Mouse (Mus musculus) midbrain, postnatal 0 days (tissue): Measurements from ENCODE around the gene Cnpy3. TPM values are rescaled to one million over a fixed set of nuclear protein-coding genes. Genes with fewer than 3 reads are reported as not detected.

Experiments
- ATAC-seq: fragments of 200-750 bp; cut with Nextera tagmentation; 2 replicates; pipeline ENCODE4 v1.8.0; 2017; ENCODE audit warnings: moderate number of reproducible peaks, mild to moderate bottlenecking, moderate TSS enrichment, moderate library complexity; ENCODE audit not compliant: low FRiP score
- DNase-seq: peaks from one replicate; pipeline ENCODE4 v3.0.0-alpha.2; 2015; ENCODE audit warnings: low spot score
- H3K27ac ChIP-seq: fragments of 300-500 bp; sonication (generic); 2 replicates; pipeline ENCODE4 v1.5.1; 2014; ENCODE audit warnings: low read depth, mild to moderate bottlenecking, low read length, mixed read lengths
- H3K27me3 ChIP-seq: fragments of 300-500 bp; sonication (generic); 2 replicates; pipeline ENCODE4 v1.6.1; 2014; ENCODE audit warnings: low read length, control low read depth, mixed read lengths; ENCODE audit not compliant: insufficient read depth
- H3K36me3 ChIP-seq: fragments of 300-500 bp; sonication (generic); 2 replicates; pipeline ENCODE4 v1.6.1; 2014; ENCODE audit warnings: low read length, control low read depth, mixed read lengths; ENCODE audit not compliant: insufficient read depth
- H3K4me1 ChIP-seq: fragments of 300-500 bp; sonication (generic); 2 replicates; pipeline ENCODE4 v1.6.1; 2014; ENCODE audit warnings: mild to moderate bottlenecking, control low read depth, antibody characterized with exemption, low read length, mixed read lengths; ENCODE audit not compliant: insufficient read depth
- H3K4me2 ChIP-seq: fragments of 300-500 bp; sonication (generic); 2 replicates; pipeline ENCODE4 v1.6.1; 2014; ENCODE audit warnings: low read depth, mild to moderate bottlenecking, low read length, mixed read lengths; ENCODE audit not compliant: poor library complexity, severe bottlenecking
- H3K4me3 ChIP-seq: fragments of 300-500 bp; sonication (generic); 2 replicates; pipeline ENCODE4 v1.5.1; 2014; ENCODE audit warnings: low read depth, mild to moderate bottlenecking, low read length, moderate library complexity
- H3K9ac ChIP-seq: fragments of 300-500 bp; sonication (generic); replicated peaks from 2 replicates; pipeline ENCODE4 v1.6.1; 2014; ENCODE audit warnings: mild to moderate bottlenecking, low read length, moderate library complexity, mixed read lengths; ENCODE audit not compliant: poor library complexity, severe bottlenecking
- H3K9me3 ChIP-seq: fragments of 300-500 bp; sonication (generic); 2 replicates; pipeline ENCODE4 v1.6.1; 2016; ENCODE audit warnings: low read length, control low read depth
- CTCF ChIP-seq: IDR thresholded peaks from 2 replicates; pipeline ENCODE4 v1.5.1; 2016; ENCODE audit warnings: antibody characterized with exemption, mild to moderate bottlenecking
- WGBS: fragments of 180-500 bp; shearing (Covaris S2); extraction: QIAGEN DNeasy Blood & Tissue Kit; methylation state at CpG from one replicate; pipeline ENCODE4 v1.1.7; 2014; 5-methylcytosine and 5-hydroxymethylcytosine counted together
- polyA plus RNA-seq: library from polyadenylated mRNA; unstranded; fragments of >200 nt; fragmentation: Nextera tagmentation; extraction: Ambion mirVana; gene quantifications from 2 replicates; pipeline ENCODE4 v1.2.1, GENCODE M21; 2015
- total RNA-seq: library from RNA; depleted of rRNA; stranded (reverse); fragments of >200 nt; gene quantifications from 2 replicates; pipeline ENCODE4 v1.2.3, GENCODE M21; 2014; rRNA removed

Cnpy3 gene
- total and polyA plus RNA-seq, 2 experiments from 2014 or later: 62.0 to 70.7 TPM

DNA sequence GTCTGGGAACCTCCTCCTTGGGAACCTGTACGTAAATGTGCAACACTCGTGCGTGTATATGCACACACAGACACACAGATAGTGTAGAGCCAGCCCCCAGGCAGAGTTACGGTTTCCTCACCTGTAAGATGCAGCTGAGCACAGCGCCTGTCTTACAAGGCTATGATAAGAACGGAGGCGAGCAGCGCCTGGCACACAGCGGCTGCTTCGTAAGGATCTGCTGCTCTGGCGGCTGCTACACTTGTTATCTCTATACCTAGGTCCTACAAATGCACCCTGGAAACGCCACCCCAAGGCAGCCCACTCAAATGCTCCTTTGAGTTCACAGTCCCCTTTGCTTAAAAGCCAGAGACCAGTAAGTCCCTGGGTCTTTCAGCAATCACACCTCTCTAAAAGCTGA, 61.3 kb downstream of the Cnpy3 start:
- Histone ChIP-seq H3K4me2 (no peak overlapping the region), H3K9ac (no peak overlapping the region), H3K27me3 (no peaks in the 10 kb centered on the region), H3K36me3 (peaks cover 14% of the 10 kb centered on the region), H3K4me1 (no peaks in the 10 kb centered on the region), H3K4me3 (no peak overlapping the region), H3K9me3 (no peaks in the 10 kb centered on the region), H3K27ac (no peak overlapping the region)
- 94% methylated on average over 12 of the region's 12 CpGs for WGBS
- ATAC-seq: no peak
- DNase-seq: no peak
- no peak for TF ChIP-seq CTCF

- ATAC-seq (no peak), DNase-seq (no peak)
- H3K27ac ChIP-seq: no peak overlapping the region
- H3K9ac ChIP-seq: no peak overlapping the region
- WGBS: 97% methylated on average over 6 of the region's 6 CpGs
- H3K9me3 ChIP-seq: no peaks in the 10 kb centered on the region
- H3K4me1 ChIP-seq: peaks cover 4% of the 10 kb centered on the region; the same call in 1 of the 2 replicates
- no peak overlapping the region for H3K4me2 ChIP-seq
- TF ChIP-seq CTCF: no peak
- no peaks in the 10 kb centered on the region for H3K27me3 ChIP-seq
- no peak overlapping the region for H3K4me3 ChIP-seq
- H3K36me3 ChIP-seq: peaks cover 41% of the 10 kb centered on the region
These were observed 66.1 kb downstream of the Cnpy3 start for GRCm38 (mm10) chr17:46685913-46686312.

Other genes starting within 250 kb of the Cnpy3 start
- 53.8 and 70.9 TPM in 2 replicates for gene Cul9, start 205.8 kb downstream of the Cnpy3 start, total RNA-seq
- gene Cul9, start 205.8 kb downstream of the Cnpy3 start, polyA plus RNA-seq: 13.6 and 16.7 TPM in 2 replicates
- 45.8 and 69.0 TPM in 2 replicates for gene Srf, start 196.0 kb downstream of the Cnpy3 start, total RNA-seq
- gene Srf, start 196.0 kb downstream of the Cnpy3 start, polyA plus RNA-seq: 2.6 and 3.3 TPM in 2 replicates
- gene Ptk7, start 122.7 kb downstream of the Cnpy3 start, total RNA-seq: 61.8 and 62.6 TPM in 2 replicates
- 22.5 and 22.9 TPM in 2 replicates for gene Ptk7, start 122.7 kb downstream of the Cnpy3 start, polyA plus RNA-seq
- gene Klc4, start 106.2 kb downstream of the Cnpy3 start, total RNA-seq: 24.5 and 28.5 TPM in 2 replicates
- 20.0 and 22.2 TPM in 2 replicates for gene Klc4, start 106.2 kb downstream of the Cnpy3 start, polyA plus RNA-seq
- 46.7 and 47.4 TPM in 2 replicates for gene Mrpl2, start 106.0 kb downstream of the Cnpy3 start, total RNA-seq
- gene Mrpl2, start 106.0 kb downstream of the Cnpy3 start, polyA plus RNA-seq: 85.5 and 85.7 TPM in 2 replicates
- 83.5 and 92.4 TPM in 2 replicates for gene Cul7, start 101.9 kb downstream of the Cnpy3 start, total RNA-seq
- gene Cul7, start 101.9 kb downstream of the Cnpy3 start, polyA plus RNA-seq: 26.2 and 26.6 TPM in 2 replicates
- gene Rrp36, start 77.9 kb downstream of the Cnpy3 start, total RNA-seq: 26.9 and 27.6 TPM in 2 replicates
- gene Rrp36, start 77.9 kb downstream of the Cnpy3 start, polyA plus RNA-seq: 47.1 and 52.2 TPM in 2 replicates
- gene Mea1, start 73.4 kb downstream of the Cnpy3 start, total RNA-seq: 130 and 171 TPM in 2 replicates
- 314 and 362 TPM in 2 replicates for gene Mea1, start 73.4 kb downstream of the Cnpy3 start, polyA plus RNA-seq
- 98.7 and 99.7 TPM in 2 replicates for gene Klhdc3, start 71.3 kb downstream of the Cnpy3 start, total RNA-seq
- 185 and 192 TPM in 2 replicates for gene Klhdc3, start 71.3 kb downstream of the Cnpy3 start, polyA plus RNA-seq
- 118 and 128 TPM in 2 replicates for gene Ppp2r5d, start 47.1 kb downstream of the Cnpy3 start, total RNA-seq
- gene Ppp2r5d, start 47.1 kb downstream of the Cnpy3 start, polyA plus RNA-seq: 94.1 and 103 TPM in 2 replicates
- 37.8 and 38.5 TPM in 2 replicates for gene Pex6, start 40.8 kb downstream of the Cnpy3 start, total RNA-seq
- gene Pex6, start 40.8 kb downstream of the Cnpy3 start, polyA plus RNA-seq: 17.6 and 18.3 TPM in 2 replicates
- 0.27 and 0.57 TPM in 2 replicates for gene Gnmt, start 23.0 kb downstream of the Cnpy3 start, total RNA-seq
- 0.88 and 1.5 TPM in 2 replicates for gene Gnmt, start 23.0 kb downstream of the Cnpy3 start, polyA plus RNA-seq
- gene Ptcra, start 11.5 kb upstream of the Cnpy3 start, total RNA-seq: not detected in 2 replicates
- 0.17 and 0.20 TPM in 2 replicates for gene Ptcra, start 11.5 kb upstream of the Cnpy3 start, polyA plus RNA-seq
- 39.2 and 39.3 TPM in 2 replicates for gene 2310039H08Rik, start 20.4 kb upstream of the Cnpy3 start, total RNA-seq
- 56.6 and 59.2 TPM in 2 replicates for gene 2310039H08Rik, start 20.4 kb upstream of the Cnpy3 start, polyA plus RNA-seq
- gene Rpl7l1, start 30.5 kb upstream of the Cnpy3 start, total RNA-seq: 42.3 and 43.2 TPM in 2 replicates
- gene Rpl7l1, start 30.5 kb upstream of the Cnpy3 start, polyA plus RNA-seq: 67.6 and 69.7 TPM in 2 replicates
- 31.2 and 31.6 TPM in 2 replicates for gene Bicral, start 106.3 kb upstream of the Cnpy3 start, total RNA-seq
- gene Bicral, start 106.3 kb upstream of the Cnpy3 start, polyA plus RNA-seq: 6.5 and 7.0 TPM in 2 replicates
- 43.1 and 46.3 TPM in 2 replicates for gene Tbcc, start 138.5 kb upstream of the Cnpy3 start, total RNA-seq
- 49.9 and 51.2 TPM in 2 replicates for gene Tbcc, start 138.5 kb upstream of the Cnpy3 start, polyA plus RNA-seq
- gene Prph2, start 158.2 kb upstream of the Cnpy3 start, total RNA-seq: not detected in 2 replicates
- not detected in 2 replicates for gene Prph2, start 158.2 kb upstream of the Cnpy3 start, polyA plus RNA-seq